Mouse (Mus musculus) lung, adult 2 months (tissue): ENCODE measurements around the gene Cmtm7.

Source experiments
- CTCF ChIP-seq: fragments of 200-500 bp; IDR thresholded peaks from 2 replicates; pipeline ENCODE4 v1.5.1; 2011; ENCODE audit warnings: mild to moderate bottlenecking, low read length, control low read depth; ENCODE audit not compliant: insufficient read depth
- POLR2A ChIP-seq: fragments of 200-500 bp; IDR thresholded peaks from 2 replicates; pipeline ENCODE4 v1.6.1; 2011; ENCODE audit warnings: low read depth, mild to moderate bottlenecking, control low read depth, low read length, borderline replicate concordance; ENCODE audit errors: extremely low read depth

GRCm38 (mm10) chr9:114780746-114781525, 720 bp downstream of the Cmtm7 start:
- TF ChIP-seq POLR2A (no peak), CTCF (no peak)
